Mouse (Mus musculus) frontal cortex, postnatal 14 days (tissue): Measurements from ENCODE around the gene Gm44965.

Experiments used
- DNase-seq, 2 experiments: peaks; one replicate each; pipeline ENCODE4 v3.0.0; 2022; ENCODE audit warnings: low spot score in 2 of 2

Gene Gm44965

GRCm38 (mm10) chr6:48623460-48623859 is 29.7 kb downstream of the Gm44965 start:
- DNase-seq, result no peak

- DNase-seq, result no peak
Measured at GRCm38 (mm10) chr6:48626464-48626863, 32.7 kb downstream of the Gm44965 start, which contains the start of gene AI854703. Gene AI854703 (plus strand): TSS chr6:48626764.

DNA sequence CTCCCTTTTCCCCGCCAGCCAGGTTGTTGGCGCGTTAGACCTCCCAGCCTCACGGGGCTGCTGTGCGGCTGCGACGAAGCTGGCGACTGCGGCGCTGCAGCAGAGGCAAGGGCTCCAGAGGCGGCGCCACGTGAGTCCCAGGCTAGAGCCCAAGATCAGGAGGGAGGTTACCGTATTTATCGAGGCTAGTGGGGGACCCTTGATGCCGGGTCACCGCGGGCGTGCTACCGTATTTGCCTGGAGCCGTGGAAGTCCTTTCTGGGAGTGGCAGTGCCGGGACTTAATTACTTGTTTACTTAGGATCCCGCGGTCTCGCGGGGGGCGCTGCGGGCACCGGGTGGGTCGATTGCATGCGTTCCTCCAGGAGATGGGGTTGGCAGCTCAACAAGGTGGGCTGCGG is 33.2 kb downstream of the Gm44965 start:
- DNase-seq, result peak; percentile 39 to 49

GRCm38 (mm10) chr6:48627511-48627924 is 33.8 kb downstream of the Gm44965 start:
- DNase-seq, result no peak

GRCm38 (mm10) chr6:48628377-48628776 is 34.6 kb downstream of the Gm44965 start:
- DNase-seq, result no peak

GRCm38 (mm10) chr6:48628808-48629660 is 35.3 kb downstream of the Gm44965 start:
- DNase-seq, result peak in 1 of 2 experiments; percentile 37

DNA sequence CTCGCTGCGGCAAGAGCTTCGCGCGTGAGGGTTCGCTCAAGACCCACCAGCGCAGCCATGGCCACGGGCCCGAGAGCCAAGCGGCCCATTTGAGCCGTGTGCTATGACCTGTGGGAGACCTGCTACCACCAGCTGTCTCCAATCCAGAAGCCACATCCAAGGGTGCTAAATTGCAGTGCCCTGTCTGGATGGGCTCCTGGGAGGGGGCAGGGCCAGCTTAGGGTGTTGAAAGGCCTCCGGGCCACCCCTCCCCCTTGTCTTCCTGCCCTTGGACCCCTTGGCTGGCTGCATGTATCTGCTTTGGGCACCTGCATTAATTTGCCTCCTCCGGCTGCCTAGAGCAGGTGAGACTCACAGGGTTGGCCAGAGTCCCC is 35.9 kb downstream of the Gm44965 start:
- DNase-seq, result no peak

DNA sequence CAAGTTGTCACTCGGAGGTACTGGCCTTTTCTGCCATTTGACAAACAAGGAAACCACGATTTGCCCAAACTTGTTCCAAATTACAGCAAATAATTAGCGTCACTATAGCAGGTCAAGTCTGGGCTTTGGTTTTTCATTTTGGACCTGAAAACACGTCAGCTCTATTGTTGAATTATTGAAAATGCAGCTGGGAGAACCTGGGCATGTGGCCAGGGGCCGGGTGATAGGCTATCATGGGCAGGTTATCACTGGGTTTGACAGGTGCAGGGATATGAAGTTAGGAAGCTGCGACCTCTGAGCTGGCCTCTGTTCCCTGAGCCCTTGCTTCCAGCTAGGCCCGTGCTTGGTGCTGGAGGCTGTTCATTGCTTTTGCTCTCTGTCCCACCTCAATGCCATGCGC is 37.1 kb downstream of the Gm44965 start:
- DNase-seq, result no peak

DNA sequence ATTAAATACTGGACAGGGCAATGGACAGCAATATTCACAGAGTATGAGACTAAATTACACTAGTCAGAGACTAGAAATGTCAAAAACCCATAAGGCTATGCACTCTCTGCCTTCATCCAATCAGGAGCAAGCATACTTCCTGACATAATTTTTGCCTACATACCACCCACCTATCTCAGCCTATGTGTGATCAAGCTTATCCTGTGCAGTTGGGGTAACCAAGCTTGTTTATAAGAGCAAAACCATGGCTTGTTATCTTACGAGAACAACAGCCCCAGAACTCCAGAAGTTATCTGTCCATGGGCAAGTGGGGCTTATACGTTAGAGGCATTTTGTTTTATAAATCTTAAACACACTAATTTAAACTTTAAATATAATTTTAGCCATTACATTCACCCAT is 41.4 kb downstream of the Gm44965 start:
- no peak for DNase-seq

- no peak for DNase-seq
Measured at GRCm38 (mm10) chr6:48636515-48636914, 42.8 kb downstream of the Gm44965 start.

GRCm38 (mm10) chr6:48637811-48638500 is 44.2 kb downstream of the Gm44965 start:
- no peak for DNase-seq

GRCm38 (mm10) chr6:48638553-48638952 is 44.8 kb downstream of the Gm44965 start:
- DNase-seq, result no peak

DNA sequence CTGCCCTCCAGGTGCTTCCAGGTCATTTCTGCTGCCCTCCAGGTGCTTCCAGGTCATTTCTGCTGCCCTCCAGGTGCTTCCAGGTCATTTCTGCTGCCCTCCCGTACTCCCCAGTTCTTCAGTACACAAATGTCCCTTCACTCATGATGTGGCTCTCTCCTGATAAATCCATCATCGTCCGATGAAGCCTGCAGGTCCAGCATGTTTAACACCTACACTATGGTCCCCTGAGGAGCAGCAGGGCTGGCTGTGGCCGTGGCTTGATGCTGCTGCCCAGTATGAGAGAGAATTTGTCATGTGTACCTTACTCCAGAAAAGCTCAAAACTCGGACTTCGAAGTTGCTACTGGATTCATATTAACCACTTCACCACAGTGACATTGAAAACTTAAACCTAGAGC is 47.6 kb downstream of the Gm44965 start:
- DNase-seq, result no peak

DNA sequence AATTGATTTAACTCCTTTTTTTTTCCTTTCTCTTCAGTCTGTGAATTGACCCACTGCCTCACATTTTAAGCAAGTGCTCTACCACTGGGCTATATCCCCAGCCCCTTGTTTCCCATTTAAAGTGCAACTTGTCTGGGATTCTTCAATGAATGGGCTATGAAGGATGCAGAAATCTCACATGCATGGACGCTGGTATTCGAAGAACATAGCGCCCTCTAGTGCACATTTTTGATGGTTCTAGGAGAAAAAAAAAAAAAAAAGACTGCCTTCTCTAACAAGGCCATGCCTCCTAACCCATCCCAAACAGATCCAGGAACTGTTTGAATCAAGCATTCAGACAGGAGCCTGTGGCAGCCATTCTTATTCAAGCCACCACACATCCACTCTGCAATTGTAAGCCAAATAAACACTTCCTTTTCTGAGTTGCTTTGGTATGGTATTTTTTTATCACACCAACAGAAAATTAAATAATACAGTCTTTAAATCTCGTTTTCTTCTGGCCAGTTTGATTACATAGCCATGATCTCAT is 49.1 kb downstream of the Gm44965 start:
- DNase-seq, result no peak

DNA sequence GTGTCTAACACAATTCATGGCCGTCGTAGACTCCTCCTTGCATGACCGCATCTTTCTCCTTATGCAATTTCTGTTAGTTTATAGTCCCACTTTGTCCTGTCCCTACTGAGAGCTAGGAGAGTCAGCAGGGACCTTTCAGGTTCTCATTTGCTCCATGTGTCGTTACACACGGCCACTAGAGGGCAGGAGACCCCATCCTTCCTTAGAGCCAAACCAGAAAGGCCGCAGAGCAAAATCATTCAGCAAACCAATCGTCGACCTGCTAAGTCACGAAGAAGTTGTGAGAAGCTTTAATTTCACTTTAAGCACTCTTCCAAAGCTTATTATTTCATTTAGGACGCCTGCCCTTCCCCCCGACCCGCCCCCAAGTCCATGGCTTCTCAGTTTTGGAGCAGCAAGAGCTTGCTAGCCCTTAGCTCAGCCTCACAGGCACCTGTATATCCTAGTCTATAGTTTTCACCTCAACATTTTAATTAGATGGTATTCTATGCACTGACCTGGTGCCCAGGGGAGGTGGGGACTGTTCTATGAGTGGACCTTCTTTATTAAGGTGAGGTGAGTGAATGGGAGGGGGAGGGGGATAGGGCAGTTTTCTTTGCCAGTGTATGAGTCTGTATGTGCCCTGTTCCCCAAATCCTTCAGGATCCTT is 52.0 kb downstream of the Gm44965 start:
- peak in 1 of 2 experiments; percentile 58 for DNase-seq

- no peak for DNase-seq
Measured at GRCm38 (mm10) chr6:48646309-48646690, 52.6 kb downstream of the Gm44965 start.

- no peak for DNase-seq
Measured at GRCm38 (mm10) chr6:48646995-48647394, 53.3 kb downstream of the Gm44965 start, which contains the start of gene Gimap8. Gene Gimap8 (plus strand): TSS chr6:48647234.

DNA sequence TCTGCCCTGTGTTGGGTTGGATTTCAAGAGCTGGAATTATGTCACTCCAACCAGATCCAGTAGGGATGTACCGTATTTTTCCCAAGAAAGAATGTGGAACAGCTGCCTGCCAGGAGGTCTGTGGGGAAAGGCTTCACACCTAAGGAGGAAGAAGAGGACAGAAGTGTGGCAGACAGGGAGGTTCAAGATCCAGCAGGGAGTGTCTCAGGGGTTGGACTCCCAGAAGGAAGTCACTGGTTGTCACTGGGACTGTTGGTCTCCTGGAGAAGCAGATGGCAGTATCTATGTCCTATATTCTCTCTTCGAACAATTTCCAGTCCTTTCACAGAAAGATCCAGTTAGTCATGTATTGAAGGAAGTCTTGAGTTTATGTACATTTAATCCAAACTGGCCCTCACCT is 53.9 kb downstream of the Gm44965 start:
- DNase-seq, result no peak

DNA sequence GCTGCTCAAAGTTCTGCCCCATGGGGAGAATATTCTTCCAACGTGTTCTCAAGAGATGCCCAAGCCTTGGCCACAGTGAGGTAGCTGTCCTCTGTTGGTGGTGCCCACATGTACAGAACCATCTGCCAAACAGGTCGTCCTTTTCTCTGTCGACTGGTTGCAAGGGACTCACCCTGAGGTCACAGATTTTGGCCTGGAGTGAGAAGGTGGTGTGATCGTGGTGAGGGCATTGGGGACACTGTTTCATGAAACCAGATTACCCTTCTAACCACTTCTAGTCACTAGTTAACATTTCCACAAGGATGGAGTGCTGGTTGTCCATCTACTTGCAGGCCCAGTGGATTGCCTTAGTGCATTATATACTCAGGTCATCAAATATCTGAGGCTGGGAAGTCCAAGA is 55.0 kb downstream of the Gm44965 start:
- DNase-seq, result no peak

DNA sequence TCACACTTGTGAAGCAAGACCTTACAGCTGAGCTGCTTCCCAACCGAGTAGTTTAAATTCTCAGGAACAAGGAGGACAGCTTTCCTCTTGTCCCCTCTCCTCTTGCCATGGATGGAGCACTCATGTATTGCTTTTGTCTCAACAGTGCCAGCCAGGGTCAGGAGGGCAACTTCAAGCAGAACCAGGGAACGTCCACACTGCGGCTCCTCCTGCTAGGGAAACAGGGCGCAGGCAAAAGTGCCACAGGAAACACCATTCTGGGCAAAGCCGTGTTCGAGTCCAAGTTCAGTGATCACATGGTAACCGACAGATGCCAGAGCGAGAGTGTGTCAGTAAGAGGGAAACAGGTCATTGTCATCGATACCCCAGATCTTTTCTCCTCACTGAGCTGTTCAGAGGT is 56.3 kb downstream of the Gm44965 start:
- no peak for DNase-seq

DNA sequence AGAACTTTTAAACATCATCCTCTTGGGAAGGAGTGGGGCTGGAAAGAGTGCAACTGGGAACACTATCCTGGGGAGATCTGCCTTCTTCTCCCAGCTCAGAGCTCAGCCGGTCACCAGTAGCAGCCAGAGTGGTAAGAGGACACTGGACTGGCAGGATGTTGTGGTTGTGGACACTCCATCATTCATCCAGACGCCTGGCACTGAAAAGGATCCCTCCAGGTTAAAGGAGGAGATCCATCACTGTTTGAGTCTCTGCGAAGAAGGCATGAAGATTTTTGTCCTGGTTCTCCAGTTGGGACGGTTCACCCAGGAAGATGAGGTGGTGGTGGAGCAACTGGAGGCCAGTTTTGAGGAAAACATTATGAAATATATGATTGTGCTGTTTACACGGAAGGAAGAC is 65.0 kb downstream of the Gm44965 start:
- DNase-seq, result no peak

DNA sequence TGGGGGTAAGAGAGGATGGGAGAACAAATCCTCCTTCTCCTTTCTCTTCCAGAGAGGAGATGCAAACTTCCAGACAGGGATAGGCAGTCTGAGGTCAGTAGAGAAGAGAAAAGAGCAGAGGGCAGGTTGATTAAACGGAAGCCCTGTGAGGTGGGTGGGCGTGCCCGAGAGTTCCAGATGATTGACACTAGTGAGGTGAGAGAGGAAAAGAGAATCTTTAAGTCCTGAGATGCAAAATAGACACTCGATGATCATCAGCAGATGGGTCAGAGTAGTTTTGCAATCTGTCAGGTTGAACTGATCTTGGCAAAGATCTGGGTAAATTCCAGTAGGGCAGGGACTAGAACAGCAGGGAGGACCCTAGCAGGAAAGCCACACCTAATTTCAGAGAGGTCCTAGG is 71.0 kb downstream of the Gm44965 start:
- no peak for DNase-seq
